Mouse (Mus musculus) olfactory bulb, adult 2 months (tissue): ENCODE results near the gene Ikzf3.

Source experiments
- CTCF ChIP-seq: fragments of 200-500 bp; IDR thresholded peaks from 2 replicates; pipeline ENCODE4 v1.5.1; 2012; ENCODE audit warnings: low read depth, mild to moderate bottlenecking, low read length, moderate library complexity; ENCODE audit not compliant: insufficient read depth
- POLR2A ChIP-seq: fragments of 200-500 bp; IDR thresholded peaks from 2 replicates; pipeline ENCODE4 v1.6.1; 2012; ENCODE audit warnings: mild to moderate bottlenecking, low read depth, low read length, moderate library complexity; ENCODE audit not compliant: insufficient read depth

DNA sequence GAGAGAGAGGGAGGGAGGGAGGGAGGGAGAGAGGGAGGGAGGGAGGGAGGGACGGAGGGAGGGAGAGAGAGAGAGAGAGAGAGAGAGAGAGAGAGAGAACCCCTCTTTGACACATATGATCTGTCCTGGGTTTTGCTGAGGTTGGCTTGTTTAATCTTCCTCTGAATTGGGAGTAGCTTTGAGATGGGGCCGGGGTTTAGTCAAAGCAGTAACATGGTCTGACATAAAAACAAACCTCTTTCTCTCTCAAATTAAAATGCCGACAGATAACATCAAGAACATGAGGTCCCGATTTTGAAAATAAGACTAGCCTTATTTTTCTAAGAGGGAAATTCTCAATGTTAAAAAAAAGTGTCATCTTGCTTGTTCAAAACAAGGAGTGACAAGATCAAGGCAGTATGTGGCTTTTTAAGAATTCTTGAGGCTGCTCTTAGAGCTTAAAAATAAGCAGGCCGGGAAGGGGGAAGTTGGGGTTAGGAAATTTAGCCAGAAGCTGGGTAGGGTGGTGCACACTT, 58.2 kb downstream of the Ikzf3 start:
- TF ChIP-seq POLR2A (no peak), CTCF (no peak)
